Mouse (Mus musculus) CH12.LX (cell line): ENCODE results near the gene Atrip. TPM values are rescaled to one million over a fixed set of nuclear protein-coding genes. Genes with fewer than 3 reads are reported as not detected.

Source experiments
- DNase-seq: peaks from one replicate; pipeline ENCODE4 v3.0.0-alpha.2; 2013; ENCODE audit errors: extremely low read depth
- H3K27ac ChIP-seq: 2 replicates; pipeline ENCODE4 v1.5.1; 2012; ENCODE audit warnings: low read depth, mild to moderate bottlenecking, control low read depth, moderate library complexity; ENCODE audit not compliant: insufficient read depth
- H3K27me3 ChIP-seq: replicated peaks from 2 replicates; pipeline ENCODE3; 2012; ENCODE audit warnings: inconsistent platforms
- H3K36me3 ChIP-seq, 2 experiments: replicated peaks in 1 of 2; 2 replicates each; pipeline versions ENCODE3 to v1.6.1; 2012; ENCODE audit warnings: inconsistent platforms in 1 of 2, low read length in 1 of 2, mild to moderate bottlenecking in 1 of 2, mixed read lengths in 1 of 2, moderate library complexity in 1 of 2; ENCODE audit not compliant: control insufficient read depth in 1 of 2, insufficient read depth in 1 of 2
- H3K4me1 ChIP-seq, 2 experiments: 2 replicates each; pipeline ENCODE4 v1.6.1; 2012; ENCODE audit warnings: inconsistent platforms in 1 of 2, moderate library complexity in 1 of 2; ENCODE audit not compliant: insufficient read depth in 2 of 2, control insufficient read depth in 1 of 2
- H3K4me2 ChIP-seq: 2 replicates; pipeline ENCODE4 v1.6.1; 2012; ENCODE audit warnings: low read depth, mild to moderate bottlenecking, control low read depth; ENCODE audit not compliant: poor library complexity, insufficient read depth, severe bottlenecking
- H3K4me3 ChIP-seq, 3 experiments: fragments of 150-350 bp in 1 of 3; sonication (generic) in 1 of 3; replicated peaks in 1 of 3; 2 replicates each; pipeline versions ENCODE3 to v1.5.1; 2011 to 2012; ENCODE audit warnings: low read depth in 2 of 3, low read length in 2 of 3, mild to moderate bottlenecking in 2 of 3, moderate library complexity in 2 of 3, control low read depth in 1 of 3, improper control_type of control experiment in 1 of 3, inconsistent platforms in 1 of 3, mixed read lengths in 1 of 3; ENCODE audit not compliant: poor library complexity in 1 of 3
- H3K79me2 ChIP-seq: replicated peaks from 2 replicates; pipeline ENCODE4 v1.6.1; 2012; ENCODE audit warnings: mild to moderate bottlenecking, moderate library complexity; ENCODE audit not compliant: control insufficient read depth, poor library complexity, insufficient read depth, severe bottlenecking; ENCODE audit errors: extremely low read depth
- H3K9ac ChIP-seq: 2 replicates; pipeline ENCODE4 v1.6.1; 2012; ENCODE audit warnings: low read depth, mild to moderate bottlenecking, control low read depth, moderate library complexity; ENCODE audit not compliant: insufficient read depth
- H3K9me3 ChIP-seq: replicated peaks from 2 replicates; pipeline ENCODE3; 2012; ENCODE audit warnings: low read length, inconsistent platforms, mixed read lengths
- BHLHE40 ChIP-seq: IDR thresholded peaks from 2 replicates; pipeline ENCODE4 v1.6.1; 2011; ENCODE audit warnings: mild to moderate bottlenecking, low read depth, low read length, improper control_type of control experiment
- CHD1 ChIP-seq: IDR thresholded peaks from 2 replicates; pipeline ENCODE4 v1.6.1; 2012; ENCODE audit warnings: low read depth, low read length, improper control_type of control experiment, inconsistent platforms
- CHD2 ChIP-seq: IDR thresholded peaks from 2 replicates; pipeline ENCODE4 v1.6.1; 2011; ENCODE audit warnings: low read length, improper control_type of control experiment
- CTCF ChIP-seq, 2 experiments: IDR thresholded peaks in 1 of 2; conservative IDR thresholded peaks in 1 of 2; 2 replicates each; pipeline ENCODE4 v1.5.1; 2011 to 2012; ENCODE audit warnings: low read depth in 2 of 2, low read length in 2 of 2, improper control_type of control experiment in 1 of 2, inconsistent platforms in 1 of 2, mild to moderate bottlenecking in 1 of 2, moderate library complexity in 1 of 2
- E2F4 ChIP-seq: IDR thresholded peaks from 2 replicates; pipeline ENCODE4 v1.6.1; 2011; ENCODE audit warnings: low read depth, low read length, improper control_type of control experiment; ENCODE audit not compliant: insufficient replicate concordance
- ETS1 ChIP-seq: conservative IDR thresholded peaks from 2 replicates; pipeline ENCODE4 v1.6.1; 2012; ENCODE audit warnings: low read depth, mild to moderate bottlenecking, inconsistent platforms, low read length, improper control_type of control experiment, moderate library complexity
- GABPA ChIP-seq: IDR thresholded peaks from 2 replicates; pipeline ENCODE4 v1.6.1; 2012; ENCODE audit warnings: low read depth, low read length, improper control_type of control experiment, inconsistent platforms; ENCODE audit not compliant: insufficient replicate concordance
- IRF4 ChIP-seq: IDR thresholded peaks from 2 replicates; pipeline ENCODE4 v1.6.1; 2014; ENCODE audit warnings: low read depth, mild to moderate bottlenecking, inconsistent platforms, low read length, improper control_type of control experiment
- JUND ChIP-seq: conservative IDR thresholded peaks from 2 replicates; pipeline ENCODE4 v1.6.1; 2011; ENCODE audit warnings: low read depth, low read length, improper control_type of control experiment
- MAFK ChIP-seq: IDR thresholded peaks from 2 replicates; pipeline ENCODE4 v1.6.1; 2011; ENCODE audit warnings: low read length, improper control_type of control experiment; ENCODE audit not compliant: insufficient replicate concordance
- MAX ChIP-seq: IDR thresholded peaks from 2 replicates; pipeline ENCODE4 v1.6.1; 2011; ENCODE audit warnings: low read length, improper control_type of control experiment
- MAZ ChIP-seq: IDR thresholded peaks from 2 replicates; pipeline ENCODE4 v1.6.1; 2012; ENCODE audit warnings: low read depth, mild to moderate bottlenecking, inconsistent platforms, low read length, improper control_type of control experiment, moderate library complexity
- MEF2A ChIP-seq: IDR thresholded peaks from 2 replicates; pipeline ENCODE4 v1.6.1; 2014; ENCODE audit warnings: low read depth, mild to moderate bottlenecking, inconsistent platforms, low read length, improper control_type of control experiment, borderline replicate concordance
- MXI1 ChIP-seq: IDR thresholded peaks from 2 replicates; pipeline ENCODE4 v1.6.1; 2011; ENCODE audit warnings: mild to moderate bottlenecking, low read depth, low read length, improper control_type of control experiment
- NELFE ChIP-seq: IDR thresholded peaks from 2 replicates; pipeline ENCODE4 v1.6.1; 2011; ENCODE audit warnings: low read depth, low read length, improper control_type of control experiment
- PAX5 ChIP-seq: IDR thresholded peaks from 2 replicates; pipeline ENCODE4 v1.6.1; 2012; ENCODE audit warnings: low read length, inconsistent platforms, mixed read lengths
- RCOR1 ChIP-seq: conservative IDR thresholded peaks from 2 replicates; pipeline ENCODE4 v1.6.1; 2012; ENCODE audit warnings: low read depth, mild to moderate bottlenecking, inconsistent platforms, low read length, improper control_type of control experiment
- SIN3A ChIP-seq: IDR thresholded peaks from 2 replicates; pipeline ENCODE4 v1.6.1; 2012; ENCODE audit warnings: low read length, improper control_type of control experiment, inconsistent platforms
- SMC3 ChIP-seq: IDR thresholded peaks from 2 replicates; pipeline ENCODE4 v1.6.1; 2011; ENCODE audit warnings: low read depth, low read length, improper control_type of control experiment
- TBP ChIP-seq: conservative IDR thresholded peaks from 2 replicates; pipeline ENCODE4 v1.6.1; 2011; ENCODE audit warnings: low read depth, low read length, improper control_type of control experiment
- UBTF ChIP-seq: IDR thresholded peaks from 2 replicates; pipeline ENCODE4 v1.6.1; 2012; ENCODE audit warnings: low read depth, mild to moderate bottlenecking, inconsistent platforms, low read length, improper control_type of control experiment, moderate library complexity
- USF1 ChIP-seq: IDR thresholded peaks from 2 replicates; pipeline ENCODE4 v1.6.1; 2014; ENCODE audit warnings: low read depth, mild to moderate bottlenecking, inconsistent platforms, low read length, improper control_type of control experiment
- USF2 ChIP-seq: conservative IDR thresholded peaks from 2 replicates; pipeline ENCODE4 v1.6.1; 2011; ENCODE audit warnings: low read depth, low read length, improper control_type of control experiment
- ZKSCAN1 ChIP-seq: IDR thresholded peaks from 2 replicates; pipeline ENCODE4 v1.6.1; 2012; ENCODE audit warnings: low read depth, inconsistent platforms, low read length, improper control_type of control experiment, borderline replicate concordance
- ZMIZ1 ChIP-seq: IDR thresholded peaks from 2 replicates; pipeline ENCODE4 v1.6.1; 2012; ENCODE audit warnings: low read depth, mild to moderate bottlenecking, inconsistent platforms, low read length, improper control_type of control experiment
- dilution Hi-C: fragments of 300-500 bp; cut with MboI; formaldehyde crosslinking; loops from 2 replicates; pipeline ENCODE4 v1.14.3; 2020; ENCODE audit warnings: low sequenced_read_pairs; ENCODE audit not compliant: extremely low pct_unique_long_range_greater_than_20kb, extremely low pct_ligation_motif_present
- in situ Hi-C: fragments of 300-500 bp; cut with MboI; formaldehyde crosslinking; loops from 3 replicates; pipeline ENCODE4 v1.14.3; 2019; ENCODE audit warnings: low sequenced_read_pairs, low pct_ligation_motif_present, low pct_unique_long_range_greater_than_20kb, mixed read lengths
- polyA plus RNA-seq: library from polyadenylated mRNA; unstranded; fragments of >175 nt; gene quantifications from 2 replicates; pipeline ENCODE4 v1.2.1, GENCODE M21; 2012; ENCODE audit warnings: low read depth; ENCODE audit not compliant: insufficient read length
- total RNA-seq, 2 experiments: library from RNA; depleted of rRNA; stranded (reverse); fragments of 300-350 nt in 1 of 2; fragments of >200 nt in 1 of 2; gene quantifications; 2 replicates each; pipeline ENCODE4 v1.2.3; 2012 to 2014

Atrip gene
- total and polyA plus RNA-seq, 3 experiments, result 17.6 to 24.1 (median 18.0) TPM

GRCm38 (mm10) chr9:109040906-109041305 is 33.0 kb downstream of the Atrip start:
- Histone ChIP-seq H3K9me3 (no peaks in the 10 kb centered on the region), H3K4me3 (no peak overlapping the region), H3K27me3 (no peaks in the 10 kb centered on the region), H3K36me3 (peaks cover 0 to 18% of the 10 kb centered on the region in 2 experiments), H3K4me1 (peaks cover 16 to 21% of the 10 kb centered on the region in 2 experiments), H3K9ac (no peak overlapping the region), H3K79me2 (peaks cover 4% of the 10 kb centered on the region; the same call in 1 of the 2 replicates), H3K4me2 (no peak overlapping the region), H3K27ac (no peak overlapping the region)
- dilution Hi-C loops, result no loop called here
- DNase-seq, result no peak
- in situ Hi-C loops, result no loop called here
- TF ChIP-seq GABPA, result no peak

GRCm38 (mm10) chr9:109040216-109040615 is 33.7 kb downstream of the Atrip start:
- dilution Hi-C loops (no loop called here), in situ Hi-C loops (no loop called here)
- no peaks in the 10 kb centered on the region for H3K9me3 ChIP-seq
- H3K4me2 ChIP-seq, result no peak overlapping the region
- H3K36me3 ChIP-seq, result peaks cover 0 to 18% of the 10 kb centered on the region in 2 experiments
- H3K4me1 ChIP-seq, result peaks cover 16 to 21% of the 10 kb centered on the region in 2 experiments
- H3K4me3 ChIP-seq, result no peak overlapping the region
- 0 out of 2 replicates have a peak, but pooled peaks cover 1% of the 10 kb centered on the region for H3K79me2 ChIP-seq
- TF ChIP-seq MXI1 (no peak), SIN3A (no peak), ETS1 (no peak), E2F4 (no peak), GABPA (no peak), BHLHE40 (no peak), MAFK (no peak), CHD2 (no peak), TBP (no peak), CHD1 (no peak), IRF4 (no peak), RCOR1 (no peak), USF1 (no peak), PAX5 (no peak)
- no peak overlapping the region for H3K9ac ChIP-seq
- no peaks in the 10 kb centered on the region for H3K27me3 ChIP-seq
- no peak for DNase-seq
- no peak overlapping the region for H3K27ac ChIP-seq

DNA sequence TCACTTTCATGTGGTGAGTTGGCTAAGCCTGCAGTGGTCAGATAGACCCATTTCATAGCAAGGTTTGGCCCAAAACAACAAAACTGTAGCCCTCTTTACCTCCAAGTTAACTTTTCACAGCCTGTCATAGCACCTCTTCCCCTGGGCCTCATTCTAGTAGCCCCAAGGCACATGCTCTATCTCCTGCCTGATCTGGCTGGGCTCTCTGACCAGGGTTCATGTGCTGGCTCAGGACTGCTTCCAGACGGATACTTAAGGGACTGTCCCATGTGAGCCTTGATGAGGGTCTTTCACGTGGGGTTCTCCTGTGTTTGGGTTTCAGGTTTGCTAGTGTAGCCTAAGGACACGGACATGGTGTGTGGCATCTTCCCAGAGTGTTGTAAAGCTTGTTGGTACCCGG is 34.2 kb downstream of the Atrip start:
- Histone ChIP-seq H3K4me3 (no peak overlapping the region), H3K4me2 (no peak overlapping the region), H3K9me3 (no peaks in the 10 kb centered on the region), H3K9ac (no peak overlapping the region), H3K4me1 (peaks cover 16 to 21% of the 10 kb centered on the region in 2 experiments), H3K27me3 (no peaks in the 10 kb centered on the region), H3K36me3 (peaks cover 0 to 18% of the 10 kb centered on the region in 2 experiments), H3K27ac (no peak overlapping the region), H3K79me2 (no peaks in the 10 kb centered on the region)
- dilution Hi-C loops (no loop called here), in situ Hi-C loops (no loop called here)
- TF ChIP-seq USF2 (no peak), MEF2A (no peak), JUND (no peak), ETS1 (no peak), IRF4 (no peak), E2F4 (no peak), MAX (no peak), SMC3 (no peak), USF1 (no peak), BHLHE40 (no peak), CTCF (conservative IDR thresholded peaks at IDR 0.05 in 1 of 2, IDR thresholded peaks at IDR 0.05 in 1 of 2; ENCODE audit: low read depth in 2 of 2, low read length in 2 of 2) (no peak), ZKSCAN1 (no peak), MXI1 (no peak), ZMIZ1 (no peak), UBTF (no peak), GABPA (no peak), NELFE (no peak), CHD2 (no peak), MAZ (no peak)
- DNase-seq, result no peak
